Mouse (Mus musculus) heart, adult 2 months (tissue): ENCODE data around the gene Pcsk1n.

Source experiments
- CTCF ChIP-seq: fragments of 200-600 bp; IDR thresholded peaks from 2 replicates; pipeline ENCODE4 v1.8.1; 2022; ENCODE audit warnings: antibody characterized with exemption, mild to moderate bottlenecking, moderate library complexity
- EP300 ChIP-seq: fragments of 200-500 bp; IDR thresholded peaks from 2 replicates; pipeline ENCODE4 v1.6.1; 2011; ENCODE audit warnings: low read depth, low read length, control low read depth; ENCODE audit not compliant: insufficient read depth
- POLR2A ChIP-seq: fragments of 200-500 bp; IDR thresholded peaks from 2 replicates; pipeline ENCODE4 v1.6.1; 2011; ENCODE audit warnings: mild to moderate bottlenecking, low read depth, low read length, control low read depth; ENCODE audit not compliant: insufficient read depth

GRCm38 (mm10) chrX:7898880-7899874 lies 20.4 kb upstream of the Pcsk1n start, which contains the start of the genes Pqbp1 and Timm17b:
- peak; percentile 76 for TF ChIP-seq POLR2A
- TF ChIP-seq CTCF, result no peak
- TF ChIP-seq EP300, result no peak
